In genomic region chr11:73016103-73016420, GRCm38 (mm10) we compare ENCODE assay signal across 18 mouse cellular contexts. TPM values are rescaled to one million over a fixed set of nuclear protein-coding genes. Genes with fewer than 3 reads are reported as not detected.
DNase-seq lines count a peak whose midpoint lies in the region; ATAC-seq and TF ChIP-seq lines count a peak whose summit lies in the region.
"Had no signal": no experiment of that assay in that cellular context is flagged by ENCODE, and none has a peak within 500 bp of the region (broad histone marks: within the 10 kb centered on the region; RNA-seq: fewer than 3 reads in every experiment).

No protein-coding gene starts in this region.

- H3K4me1 ChIP-seq in hindbrain, embryonic 13.5 days (replicated peaks): peaks cover 38% of the 10 kb centered on the region
- H3K4me1 ChIP-seq in hindbrain, embryonic 16.5 days (ENCODE audit: control insufficient read depth, insufficient read depth, low read depth, low read length): peaks cover 17% of the 10 kb centered on the region
- H3K4me1 ChIP-seq in thymus, adult 2 months (replicated peaks; ENCODE audit: control insufficient read depth, insufficient read depth, low read length): peaks cover 73% of the 10 kb centered on the region
- peaks cover 22% of the 10 kb centered on the region for H3K4me1 ChIP-seq in midbrain, embryonic 13.5 days (replicated peaks)

- no peak overlapping the region for H3K4me3 ChIP-seq in hindbrain, embryonic 13.5 days
- H3K4me3 ChIP-seq in hindbrain, embryonic 16.5 days (ENCODE audit: low read length): no peak overlapping the region
- no peak overlapping the region for H3K4me3 ChIP-seq in thymus, adult 2 months (ENCODE audit: control insufficient read depth, insufficient read depth, low read length)
- no peak overlapping the region for H3K4me3 ChIP-seq in midbrain, embryonic 13.5 days (replicated peaks)
- H3K4me3 ChIP-seq: forebrain, embryonic 15.5 days; limb, embryonic 10.5 days; liver, embryonic 15.5 days; midbrain, embryonic 10.5 days had no signal

- WGBS in hindbrain, embryonic 13.5 days: 77% methylated on average over 6 of the region's 6 CpGs
- 65% methylated on average over 6 of the region's 6 CpGs for WGBS in hindbrain, embryonic 16.5 days
- 91% methylated on average over 6 of the region's 6 CpGs for WGBS in thymus, adult 2 months
- WGBS in midbrain, embryonic 13.5 days: 78% methylated on average over 6 of the region's 6 CpGs

- 0 out of 2 replicates have a peak overlapping the region, but pooled peaks have one; percentile 20 for H3K9ac ChIP-seq in hindbrain, embryonic 13.5 days
- H3K9ac ChIP-seq in hindbrain, embryonic 16.5 days (ENCODE audit: low read depth, low read length): no peak overlapping the region
- H3K9ac ChIP-seq in midbrain, embryonic 13.5 days (replicated peaks): no peak overlapping the region
- H3K9ac ChIP-seq: forebrain, embryonic 15.5 days; liver, embryonic 15.5 days had no signal

- H3K27me3 ChIP-seq in hindbrain, embryonic 13.5 days: peaks cover 31% of the 10 kb centered on the region
- peaks cover 2% of the 10 kb centered on the region; the same call in 1 of the 2 replicates for H3K27me3 ChIP-seq in hindbrain, embryonic 16.5 days (replicated peaks; ENCODE audit: control insufficient read depth, insufficient read depth, low read length)
- no peaks in the 10 kb centered on the region for H3K27me3 ChIP-seq in thymus, adult 2 months (ENCODE audit: control insufficient read depth, insufficient read depth, low read length)
- H3K27me3 ChIP-seq in midbrain, embryonic 13.5 days: peaks cover 25% of the 10 kb centered on the region

- no peak for TF ChIP-seq POLR2A in thymus, adult 2 months (IDR thresholded peaks at IDR 0.05; ENCODE audit: control insufficient read depth, extremely low read depth, insufficient read depth, low read length, poor library complexity)

- ATAC-seq in hindbrain, embryonic 13.5 days (ENCODE audit: low FRiP score): no peak
- no peak for ATAC-seq in hindbrain, embryonic 16.5 days
- ATAC-seq in midbrain, embryonic 13.5 days: no peak
- ATAC-seq: forebrain, embryonic 15.5 days; intestine, postnatal 0 days had no signal

- no peaks in the 10 kb centered on the region for H3K9me3 ChIP-seq in hindbrain, embryonic 13.5 days
- no peaks in the 10 kb centered on the region for H3K9me3 ChIP-seq in hindbrain, embryonic 16.5 days (ENCODE audit: control insufficient read depth, low read length)
- H3K9me3 ChIP-seq in midbrain, embryonic 13.5 days: no peaks in the 10 kb centered on the region
- H3K9me3 ChIP-seq: forebrain, embryonic 15.5 days; limb, embryonic 10.5 days; liver, embryonic 15.5 days; midbrain, embryonic 10.5 days had no signal

- H3K36me3 ChIP-seq in hindbrain, embryonic 13.5 days: no peaks in the 10 kb centered on the region
- H3K36me3 ChIP-seq in hindbrain, embryonic 16.5 days (ENCODE audit: control insufficient read depth, insufficient read depth, low read length): no peaks in the 10 kb centered on the region
- H3K36me3 ChIP-seq in thymus, adult 2 months (ENCODE audit: control insufficient read depth, insufficient read depth, low read length): no peaks in the 10 kb centered on the region
- H3K36me3 ChIP-seq in midbrain, embryonic 13.5 days: no peaks in the 10 kb centered on the region
- H3K36me3 ChIP-seq: forebrain, embryonic 15.5 days; limb, embryonic 10.5 days; liver, embryonic 15.5 days; midbrain, embryonic 10.5 days had no signal

- DNase-seq in lung, adult 18-20 months: peak; percentile 57 to 75
- DNase-seq in lung, postnatal 14 days: no peak
- no peak for DNase-seq in thymus, adult 2 months
- DNase-seq in thymus, postnatal 36 days: no peak
- DNase-seq: liver; retina, postnatal 1 day; right cerebral cortex, postnatal 25 days; spleen, adult 18-20 months; thymus, postnatal 4 days had no signal

- no peak overlapping the region for H3K27ac ChIP-seq in hindbrain, embryonic 13.5 days
- H3K27ac ChIP-seq in hindbrain, embryonic 16.5 days (ENCODE audit: low read depth, low read length): no peak overlapping the region
- 0 out of 2 replicates have a peak overlapping the region, but pooled peaks have one; percentile 13 for H3K27ac ChIP-seq in thymus, adult 2 months (ENCODE audit: control insufficient read depth, insufficient read depth, low read length)
- no peak overlapping the region for H3K27ac ChIP-seq in midbrain, embryonic 13.5 days
- H3K27ac ChIP-seq: forebrain, embryonic 15.5 days; limb, embryonic 10.5 days; liver, embryonic 15.5 days; macrophage; midbrain, embryonic 10.5 days had no signal

- H3K4me2 ChIP-seq in hindbrain, embryonic 13.5 days: no peak overlapping the region
- no peak overlapping the region for H3K4me2 ChIP-seq in hindbrain, embryonic 16.5 days (ENCODE audit: low read length)
- H3K4me2 ChIP-seq in midbrain, embryonic 13.5 days (replicated peaks): no peak overlapping the region
- H3K4me2 ChIP-seq: forebrain, embryonic 15.5 days; liver, embryonic 15.5 days had no signal

- TF ChIP-seq CTCF in thymus, adult 2 months (IDR thresholded peaks at IDR 0.05; ENCODE audit: borderline replicate concordance, control insufficient read depth, extremely low read depth, insufficient read depth, low read length, poor library complexity): no peak

RNA-seq across cellular contexts. Expression of gene Camkk1, which starts 2.7 kb away (rescaled TPM):
- 21.5 and 23.1 TPM in 2 replicates for polyA plus RNA-seq in hindbrain, embryonic 13.5 days (2015; fragmentation: Nextera tagmentation; extraction: Ambion mirVana)
- polyA plus RNA-seq in hindbrain, embryonic 16.5 days (2015; fragmentation: Nextera tagmentation; extraction: Ambion mirVana): 35.8 TPM in 2 replicates
- 35.4 and 40.0 TPM in 2 replicates for polyA plus RNA-seq in thymus, adult 2 months (2012; rRNA removed)
- 17.1 and 17.5 TPM in 2 replicates for polyA plus RNA-seq in midbrain, embryonic 13.5 days (2015; fragmentation: Nextera tagmentation; extraction: Ambion mirVana)
- polyA plus RNA-seq: macrophage had no signal

RNA-seq across cellular contexts. Expression of gene P2rx1, which starts 17.2 kb away (rescaled TPM):
- 0.65 TPM in 2 replicates for polyA plus RNA-seq in hindbrain, embryonic 13.5 days (2015; fragmentation: Nextera tagmentation; extraction: Ambion mirVana)
- 0.31 and 0.45 TPM in 2 replicates for polyA plus RNA-seq in hindbrain, embryonic 16.5 days (2015; fragmentation: Nextera tagmentation; extraction: Ambion mirVana)
- 82.6 and 103 TPM in 2 replicates for polyA plus RNA-seq in thymus, adult 2 months (2012; rRNA removed)
- polyA plus RNA-seq in midbrain, embryonic 13.5 days (2015; fragmentation: Nextera tagmentation; extraction: Ambion mirVana): 0.41 and 0.58 TPM in 2 replicates

RNA-seq across cellular contexts. Expression of gene Ncbp3, which starts 31.5 kb away (rescaled TPM):
- polyA plus RNA-seq in hindbrain, embryonic 13.5 days (2015; fragmentation: Nextera tagmentation; extraction: Ambion mirVana): 12.5 and 13.1 TPM in 2 replicates
- 8.3 and 9.2 TPM in 2 replicates for polyA plus RNA-seq in hindbrain, embryonic 16.5 days (2015; fragmentation: Nextera tagmentation; extraction: Ambion mirVana)
- polyA plus RNA-seq in thymus, adult 2 months (2012; rRNA removed): 6.5 and 7.0 TPM in 2 replicates
- 13.5 and 14.2 TPM in 2 replicates for polyA plus RNA-seq in midbrain, embryonic 13.5 days (2015; fragmentation: Nextera tagmentation; extraction: Ambion mirVana)

RNA-seq across cellular contexts. Expression of gene Atp2a3, which starts 55.1 kb away (rescaled TPM):
- 1.3 and 1.4 TPM in 2 replicates for polyA plus RNA-seq in hindbrain, embryonic 13.5 days (2015; fragmentation: Nextera tagmentation; extraction: Ambion mirVana)
- 1.8 and 2.3 TPM in 2 replicates for polyA plus RNA-seq in hindbrain, embryonic 16.5 days (2015; fragmentation: Nextera tagmentation; extraction: Ambion mirVana)
- polyA plus RNA-seq in thymus, adult 2 months (2012; rRNA removed): 478 and 539 TPM in 2 replicates
- 0.48 and 0.71 TPM in 2 replicates for polyA plus RNA-seq in midbrain, embryonic 13.5 days (2015; fragmentation: Nextera tagmentation; extraction: Ambion mirVana)

Comparison
In these comparisons a context has a peak if more than half of its experiments do, and no peak if none do; other contexts are left out.
1. DNase-seq: peak in lung, adult 18-20 months (2 of 2); none in lung, postnatal 14 days (single experiment), thymus, adult 2 months (single experiment) and thymus, postnatal 36 days (0 of 2).
2. RNA of gene P2rx1, which starts 17.2 kb away (polyA plus RNA-seq): 82.6 to 103 TPM in thymus, adult 2 months; 0.65 TPM in hindbrain, embryonic 13.5 days, 0.41 to 0.58 TPM in midbrain, embryonic 13.5 days and 0.31 to 0.45 TPM in hindbrain, embryonic 16.5 days; every median in the first group is over 10 times any median in the second.